Mouse (Mus musculus) frontal cortex, postnatal 25 days (tissue): Measurements from ENCODE around the gene Inha.

Experiments
- DNase-seq, 2 experiments: peaks; one replicate each; pipeline ENCODE4 v3.0.0; 2022; ENCODE audit warnings: low spot score in 2 of 2

Gene Inha

GRCm38 (mm10) chr1:75557041-75557440 lies 50.2 kb downstream of the Inha start:
- no peak for DNase-seq

- DNase-seq = no peak
Observed at GRCm38 (mm10) chr1:75558388-75559178, 51.7 kb downstream of the Inha start.

GRCm38 (mm10) chr1:75559212-75559925 lies 52.5 kb downstream of the Inha start:
- DNase-seq = peak; percentile 95 to 97
